Mouse (Mus musculus) WW6 (cell line): ENCODE data around the gene Nf2.

Experiments
- DNase-seq: peaks from one replicate; pipeline ENCODE4 v3.0.0-alpha.2; 2013; ENCODE audit warnings: low read depth, low spot score

The Nf2 gene

GRCm38 (mm10) chr11:4849258-4849943 lies at the start of gene Nf2:
TSS of gene Nf2 (minus strand) at chr11:4849536.
- DNase-seq, result peak; percentile 100

GRCm38 (mm10) chr11:4894848-4895816 lies 45.8 kb upstream of the Nf2 start, which contains the start of gene Thoc5:
TSS of gene Thoc5 (plus strand) at chr11:4895320.
- DNase-seq, result peak; percentile 53

- DNase-seq, result no peak
Measured at GRCm38 (mm10) chr11:4886987-4887386, 37.7 kb upstream of the Nf2 start.

- DNase-seq, result no peak
Measured at GRCm38 (mm10) chr11:4885385-4885903, 36.1 kb upstream of the Nf2 start.

GRCm38 (mm10) chr11:4882892-4883627 lies 33.7 kb upstream of the Nf2 start:
- DNase-seq, result peak; percentile 79

GRCm38 (mm10) chr11:4881087-4881486 lies 31.8 kb upstream of the Nf2 start:
- no peak for DNase-seq

GRCm38 (mm10) chr11:4874551-4874950 lies 25.2 kb upstream of the Nf2 start:
- DNase-seq, result no peak

- DNase-seq, result peak; percentile 88
Measured at GRCm38 (mm10) chr11:4873755-4874475, 24.6 kb upstream of the Nf2 start, which contains the start of gene Nipsnap1. TSS of gene Nipsnap1 (plus strand) at chr11:4873951.

- DNase-seq, result peak; percentile 71
Measured at GRCm38 (mm10) chr11:4865645-4866251, 16.4 kb upstream of the Nf2 start.

GRCm38 (mm10) chr11:4862730-4863129 lies 13.4 kb upstream of the Nf2 start:
- DNase-seq, result no peak

GRCm38 (mm10) chr11:4861816-4862604 lies 12.7 kb upstream of the Nf2 start:
- DNase-seq, result no peak

GRCm38 (mm10) chr11:4860986-4861385 lies 11.7 kb upstream of the Nf2 start:
- DNase-seq, result no peak

GRCm38 (mm10) chr11:4858416-4858815 lies 9.1 kb upstream of the Nf2 start:
- no peak for DNase-seq

GRCm38 (mm10) chr11:4854181-4854580 lies 4.8 kb upstream of the Nf2 start:
- no peak for DNase-seq

GRCm38 (mm10) chr11:4853021-4853420 lies 3.7 kb upstream of the Nf2 start:
- DNase-seq, result no peak

- no peak for DNase-seq
Measured at GRCm38 (mm10) chr11:4850404-4850803, 1.1 kb upstream of the Nf2 start.

GRCm38 (mm10) chr11:4848483-4849248 lies 670 bp downstream of the Nf2 start:
- no peak for DNase-seq

GRCm38 (mm10) chr11:4840942-4841526 lies 8.3 kb downstream of the Nf2 start:
- no peak for DNase-seq
